ENCODE assay signal across 8 mouse cellular contexts in genomic region chr5:113907786-113908567, GRCm38 (mm10). TPM values are rescaled to one million over a fixed set of nuclear protein-coding genes. Genes with fewer than 3 reads are reported as not detected.
A peak's percentile ranks its signal among the peaks of the same experiment; 100 is the strongest.
DNase-seq lines count a peak whose midpoint lies in the region; ATAC-seq and TF ChIP-seq lines count a peak whose summit lies in the region.

No protein-coding gene starts in this region.

- H3K9me3 ChIP-seq in G1E (replicated peaks), result no peaks in the 10 kb centered on the region
- H3K9me3 ChIP-seq in forebrain, embryonic 13.5 days (replicated peaks), result no peaks in the 10 kb centered on the region

- peak; percentile 82 for DNase-seq in G1E (ENCODE audit: low spot score)
- DNase-seq in c-Kit-positive CD71-positive TER-119-negative erythroid progenitor cells, embryonic 14.5 days (ENCODE audit: low read depth), result peak; percentile 50
- DNase-seq in heart, postnatal 25 days (ENCODE audit: low spot score), result peak; percentile 65
- peak in 1 of 2 experiments; percentile 41 for DNase-seq in layer of hippocampus, adult 2 months (ENCODE audit: low spot score in 2 of 2)
- DNase-seq in lung, postnatal 14 days, result peak; percentile 72
- peak; percentile 81 for DNase-seq in retina, postnatal 1 day
- peak; percentile 66 for DNase-seq in urinary bladder, postnatal 14 days (ENCODE audit: low spot score)

- H3K4me2 ChIP-seq in forebrain, embryonic 13.5 days, result peak overlapping the region; percentile 81

- TF ChIP-seq CTCF in G1E (IDR thresholded peaks at IDR 0.05; ENCODE audit: low read depth, low read length), result no peak
- peak; percentile 38 for TF ChIP-seq CTCF in layer of hippocampus, adult 2 months (conservative IDR thresholded peaks at IDR 0.05)

- H3K36me3 ChIP-seq in G1E (replicated peaks), result peaks cover 12% of the 10 kb centered on the region
- H3K36me3 ChIP-seq in forebrain, embryonic 13.5 days (ENCODE audit: poor library complexity, severe bottlenecking), result no peaks in the 10 kb centered on the region

- H3K4me1 ChIP-seq in G1E (ENCODE audit: insufficient read depth, low read depth, low read length), result peaks cover 64% of the 10 kb centered on the region
- peaks cover 45% of the 10 kb centered on the region for H3K4me1 ChIP-seq in forebrain, embryonic 13.5 days

- H3K27ac ChIP-seq in forebrain, embryonic 13.5 days, result peak overlapping the region; percentile 98
- H3K27ac ChIP-seq in layer of hippocampus, adult 2 months, result peak overlapping the region; percentile 95

- under 1% methylated on average over 69 of the region's 69 CpGs for WGBS in forebrain, embryonic 13.5 days

- peak; percentile 42 for ATAC-seq in G1E (ENCODE audit: extremely low read depth, insufficient number of reproducible peaks, low FRiP score, poor library complexity, severe bottlenecking)
- ATAC-seq in forebrain, embryonic 13.5 days, result peak; percentile 50; the same call in 1 of the 2 replicates

- peaks cover 7% of the 10 kb centered on the region for H3K27me3 ChIP-seq in G1E (ENCODE audit: insufficient read depth, low read length)
- no peaks in the 10 kb centered on the region; the same call in 1 of the 2 replicates for H3K27me3 ChIP-seq in forebrain, embryonic 13.5 days

- peak overlapping the region; percentile 94 for H3K4me3 ChIP-seq in G1E (ENCODE audit: low read depth, low read length)
- H3K4me3 ChIP-seq in forebrain, embryonic 13.5 days, result peak overlapping the region; percentile 99
- H3K4me3 ChIP-seq in layer of hippocampus, adult 2 months, result peak overlapping the region; percentile 83

- intact Hi-C loops in heart, postnatal 25 days (cut with DNase I), result loop anchor here (1.0 to 5.0 kb wide), 2 partner anchors 16 to 36 kb away; no protein-coding TSS in a partner anchor

- H3K9ac ChIP-seq in forebrain, embryonic 13.5 days, result peak overlapping the region; percentile 99

RNA-seq across cellular contexts. Expression of gene Coro1c, which starts 0.6 kb away (rescaled TPM):
- total RNA-seq in G1E (2014; fragmentation: Nextera tagmentation) (77.5 and 83.7 TPM in 2 replicates), G1E (2017) (70.5 and 77.3 TPM in 2 replicates)
- 56.6 and 59.1 TPM in 2 replicates for polyA plus RNA-seq in G1E (2012)
- 235 and 246 TPM in 2 replicates for polyA plus RNA-seq in forebrain, embryonic 13.5 days (2015; fragmentation: Nextera tagmentation; extraction: Ambion mirVana)
- 10 to 100 TPM; 34.5 to 35.2 TPM for total RNA-seq in heart, postnatal 25 days (2021)
- 100 to 1,000 TPM in 1 of 2 experiments, 10 to 100 TPM in 1; 95.2 to 101 TPM for total RNA-seq in layer of hippocampus, adult 2 months (2021)
